Mouse (Mus musculus): ENCODE results near the gene Adam1a. TPM values are rescaled to one million over a fixed set of nuclear protein-coding genes. Genes with fewer than 3 reads are reported as not detected.
"Not testable (repeated sequence)": the region's sequence is repeated elsewhere in the genome, so short reads cannot be mapped to it uniquely, and the experiment has no call there.

Gene Adam1a
- total and polyA plus RNA-seq, 2 experiments, result 1.4 to 2.8 TPM

GRCm38 (mm10) chr5:121525774-121526450 lies 19.4 kb downstream of the Adam1a start:
- Histone ChIP-seq H3K79me2 (ENCODE audit: control insufficient read depth, insufficient read depth, low read length) (no peaks in the 10 kb centered on the region), H3K4me1 (ENCODE audit: control insufficient read depth, insufficient read depth, low read length) (no peaks in the 10 kb centered on the region), H3K27me3 (ENCODE audit: control insufficient read depth, insufficient read depth, low read length) (no peaks in the 10 kb centered on the region), H3K27ac (replicated peaks; ENCODE audit: insufficient read depth, low read depth, low read length) (no peak overlapping the region), H3K36me3 (ENCODE audit: control insufficient read depth, insufficient read depth, low read length) (peaks cover 61% of the 10 kb centered on the region), H3K9ac (ENCODE audit: low read depth, low read length) (no peak overlapping the region), H3K4me3 (ENCODE audit: insufficient read depth, low read depth, low read length) (no peak overlapping the region)
- TF ChIP-seq CTCF (IDR thresholded peaks at IDR 0.05; ENCODE audit: low read depth, low read length) (no peak), POLR2A (IDR thresholded peaks at IDR 0.05; ENCODE audit: extremely low read depth, insufficient read depth, low read length) (no peak)
- no peak for DNase-seq (ENCODE audit: extremely low read depth, low read depth, low spot score)
- WGBS, result 93% methylated on average over 14 of the region's 14 CpGs

- peaks cover 21% of the 10 kb centered on the region for H3K36me3 ChIP-seq (ENCODE audit: control insufficient read depth, insufficient read depth, low read length)
- H3K4me1 ChIP-seq (ENCODE audit: control insufficient read depth, insufficient read depth, low read length); H3K27me3 ChIP-seq (ENCODE audit: control insufficient read depth, insufficient read depth, low read length); H3K79me2 ChIP-seq (ENCODE audit: control insufficient read depth, insufficient read depth, low read length); H3K4me3 ChIP-seq (ENCODE audit: insufficient read depth, low read depth, low read length); H3K27ac ChIP-seq (replicated peaks; ENCODE audit: insufficient read depth, low read depth, low read length); H3K9ac ChIP-seq (ENCODE audit: low read depth, low read length); DNase-seq (ENCODE audit: extremely low read depth, low read depth, low spot score): not testable (repeated sequence)
- 87% methylated on average over 11 of the region's 17 CpGs for WGBS
These were observed 25.5 kb downstream of the Adam1a start for GRCm38 (mm10) chr5:121519758-121520157.

- Histone ChIP-seq H3K36me3 (ENCODE audit: control insufficient read depth, insufficient read depth, low read length) (peaks cover 17% of the 10 kb centered on the region), H3K27ac (replicated peaks; ENCODE audit: insufficient read depth, low read depth, low read length) (no peak overlapping the region), H3K79me2 (ENCODE audit: control insufficient read depth, insufficient read depth, low read length) (no peaks in the 10 kb centered on the region), H3K4me3 (ENCODE audit: insufficient read depth, low read depth, low read length) (no peak overlapping the region), H3K27me3 (ENCODE audit: control insufficient read depth, insufficient read depth, low read length) (no peaks in the 10 kb centered on the region), H3K4me1 (ENCODE audit: control insufficient read depth, insufficient read depth, low read length) (no peaks in the 10 kb centered on the region), H3K9ac (ENCODE audit: low read depth, low read length) (no peak overlapping the region)
- DNase-seq (ENCODE audit: extremely low read depth, low read depth, low spot score), result no peak
- WGBS, result 92% methylated on average over 9 of the region's 9 CpGs
- no peak for TF ChIP-seq POLR2A (IDR thresholded peaks at IDR 0.05; ENCODE audit: extremely low read depth, insufficient read depth, low read length)
- TF ChIP-seq CTCF (IDR thresholded peaks at IDR 0.05; ENCODE audit: low read depth, low read length), result no peak
These were observed 26.3 kb downstream of the Adam1a start for GRCm38 (mm10) chr5:121518983-121519382.

GRCm38 (mm10) chr5:121510009-121510408 lies 35.3 kb downstream of the Adam1a start:
- DNase-seq (ENCODE audit: extremely low read depth, low read depth, low spot score), result no peak
- Histone ChIP-seq H3K36me3 (ENCODE audit: control insufficient read depth, insufficient read depth, low read length) (no peaks in the 10 kb centered on the region), H3K27ac (replicated peaks; ENCODE audit: insufficient read depth, low read depth, low read length) (no peak overlapping the region), H3K79me2 (ENCODE audit: control insufficient read depth, insufficient read depth, low read length) (no peaks in the 10 kb centered on the region), H3K9ac (ENCODE audit: low read depth, low read length) (no peak overlapping the region), H3K4me3 (ENCODE audit: insufficient read depth, low read depth, low read length) (no peak overlapping the region), H3K4me1 (ENCODE audit: control insufficient read depth, insufficient read depth, low read length) (no peaks in the 10 kb centered on the region), H3K27me3 (ENCODE audit: control insufficient read depth, insufficient read depth, low read length) (no peaks in the 10 kb centered on the region)
- no peak for TF ChIP-seq CTCF (IDR thresholded peaks at IDR 0.05; ENCODE audit: low read depth, low read length)
- TF ChIP-seq POLR2A (IDR thresholded peaks at IDR 0.05; ENCODE audit: extremely low read depth, insufficient read depth, low read length), result no peak
- WGBS, result 70% methylated on average over 7 of the region's 7 CpGs

GRCm38 (mm10) chr5:121506846-121507245 lies 38.4 kb downstream of the Adam1a start:
- Histone ChIP-seq H3K4me1 (ENCODE audit: control insufficient read depth, insufficient read depth, low read length) (no peaks in the 10 kb centered on the region), H3K9ac (ENCODE audit: low read depth, low read length) (no peak overlapping the region), H3K36me3 (ENCODE audit: control insufficient read depth, insufficient read depth, low read length) (no peaks in the 10 kb centered on the region), H3K27ac (replicated peaks; ENCODE audit: insufficient read depth, low read depth, low read length) (no peak overlapping the region), H3K27me3 (ENCODE audit: control insufficient read depth, insufficient read depth, low read length) (no peaks in the 10 kb centered on the region), H3K4me3 (ENCODE audit: insufficient read depth, low read depth, low read length) (no peak overlapping the region), H3K79me2 (ENCODE audit: control insufficient read depth, insufficient read depth, low read length) (no peaks in the 10 kb centered on the region)
- DNase-seq (ENCODE audit: extremely low read depth, low read depth, low spot score), result no peak
- 82% methylated on average over 1 of the region's 1 CpGs for WGBS
- no peak for TF ChIP-seq POLR2A (IDR thresholded peaks at IDR 0.05; ENCODE audit: extremely low read depth, insufficient read depth, low read length)
- TF ChIP-seq CTCF (IDR thresholded peaks at IDR 0.05; ENCODE audit: low read depth, low read length), result no peak

GRCm38 (mm10) chr5:121503231-121503630 lies 42.1 kb downstream of the Adam1a start, which contains the start of gene Adam1b:
Adam1b (minus strand) TSS chr5:121503435.
- Histone ChIP-seq H3K79me2 (ENCODE audit: control insufficient read depth, insufficient read depth, low read length) (no peaks in the 10 kb centered on the region), H3K27ac (replicated peaks; ENCODE audit: insufficient read depth, low read depth, low read length) (no peak within 1 kb of the TSS), H3K4me3 (ENCODE audit: insufficient read depth, low read depth, low read length) (no peak within 1 kb of the TSS), H3K27me3 (ENCODE audit: control insufficient read depth, insufficient read depth, low read length) (no peaks in the 10 kb centered on the region), H3K36me3 (ENCODE audit: control insufficient read depth, insufficient read depth, low read length) (no peaks in the 10 kb centered on the region), H3K4me1 (ENCODE audit: control insufficient read depth, insufficient read depth, low read length) (no peaks in the 10 kb centered on the region), H3K9ac (ENCODE audit: low read depth, low read length) (no peak within 1 kb of the TSS)
- 88% methylated on average over 3 of the region's 3 CpGs for WGBS
- TF ChIP-seq POLR2A (IDR thresholded peaks at IDR 0.05; ENCODE audit: extremely low read depth, insufficient read depth, low read length), result no peak
- TF ChIP-seq CTCF (IDR thresholded peaks at IDR 0.05; ENCODE audit: low read depth, low read length), result no peak
- no peak for DNase-seq (ENCODE audit: extremely low read depth, low read depth, low spot score)

- H3K36me3 ChIP-seq (ENCODE audit: control insufficient read depth, insufficient read depth, low read length); H3K4me3 ChIP-seq (ENCODE audit: insufficient read depth, low read depth, low read length); H3K9ac ChIP-seq (ENCODE audit: low read depth, low read length); H3K27me3 ChIP-seq (ENCODE audit: control insufficient read depth, insufficient read depth, low read length); H3K4me1 ChIP-seq (ENCODE audit: control insufficient read depth, insufficient read depth, low read length); H3K79me2 ChIP-seq (ENCODE audit: control insufficient read depth, insufficient read depth, low read length); H3K27ac ChIP-seq (replicated peaks; ENCODE audit: insufficient read depth, low read depth, low read length): not testable (repeated sequence)
- 48% methylated on average over 10 of the region's 17 CpGs for WGBS
- peak; percentile 15 for DNase-seq (ENCODE audit: extremely low read depth, low read depth, low spot score)
These were observed 43.8 kb downstream of the Adam1a start for GRCm38 (mm10) chr5:121501424-121501996.
